Mouse (Mus musculus) gastrocnemius, postnatal 10 days (tissue): ENCODE data around the gene Lrp2. TPM values are rescaled to one million over a fixed set of nuclear protein-coding genes. Genes with fewer than 3 reads are reported as not detected.

ENCODE experiments used
- DNase-seq: peaks from one replicate; pipeline ENCODE4 v3.0.0; 2021; ENCODE audit warnings: mixed read lengths
- total RNA-seq, 2 experiments: library from RNA; stranded (reverse); gene quantifications; 2 replicates each; pipeline ENCODE4 v1.2.3; 2021

Gene Lrp2
- total RNA-seq, 2 experiments from 2014 or later, result 0.02 TPM; not detected in 1

GRCm38 (mm10) chr2:69400866-69401604, 184.8 kb downstream of the Lrp2 start:
- no peak for DNase-seq

GRCm38 (mm10) chr2:69396760-69397435, 189.0 kb downstream of the Lrp2 start:
- DNase-seq, result no peak

- DNase-seq, result no peak
Measured at GRCm38 (mm10) chr2:69395597-69396248, 190.1 kb downstream of the Lrp2 start.

- DNase-seq, result no peak
Measured at GRCm38 (mm10) chr2:69393947-69394346, 191.9 kb downstream of the Lrp2 start.

GRCm38 (mm10) chr2:69386118-69386871, 199.6 kb downstream of the Lrp2 start:
- DNase-seq, result no peak

- no peak for DNase-seq
Measured at GRCm38 (mm10) chr2:69382838-69383237, 203.0 kb downstream of the Lrp2 start.

GRCm38 (mm10) chr2:69381740-69382139, 204.1 kb downstream of the Lrp2 start:
- no peak for DNase-seq

GRCm38 (mm10) chr2:69380281-69380680, 205.6 kb downstream of the Lrp2 start, which contains the start of gene Dhrs9:
Dhrs9 (plus strand) TSS chr2:69380445.
- no peak for DNase-seq

GRCm38 (mm10) chr2:69379801-69380200, 206.1 kb downstream of the Lrp2 start:
- DNase-seq, result no peak

- DNase-seq, result no peak
Measured at GRCm38 (mm10) chr2:69376780-69377179, 209.1 kb downstream of the Lrp2 start.

Other genes with a start within 250 kb of the Lrp2 start
- under 1 TPM in 1 of 2 experiments, not detected in 1; 0.05 TPM for gene Abcb11, start 243.4 kb downstream of the Lrp2 start, total RNA-seq
- under 1 TPM; 0.05 to 0.07 TPM for gene Dhrs9, start 205.6 kb downstream of the Lrp2 start, total RNA-seq
- gene Bbs5, start 61.1 kb upstream of the Lrp2 start, total RNA-seq, result 1 to 10 TPM; 4.0 to 4.3 TPM
- gene Klhl41, start 84.1 kb upstream of the Lrp2 start, total RNA-seq, result 100 to 1,000 TPM; 508 to 520 TPM
- 10 to 100 TPM; 11.0 to 12.7 TPM for gene Fastkd1, start 127.5 kb upstream of the Lrp2 start, total RNA-seq
- 10 to 100 TPM; 36.9 to 41.6 TPM for gene Ppig, start 136.5 kb upstream of the Lrp2 start, total RNA-seq
- gene Ccdc173, start 203.5 kb upstream of the Lrp2 start, total RNA-seq, result under 1 TPM; 0.54 to 0.65 TPM
- gene Phospho2, start 203.6 kb upstream of the Lrp2 start, total RNA-seq, result 1 to 10 TPM; 8.6 to 8.9 TPM
- 10 to 100 TPM; 19.8 to 20.9 TPM for gene Klhl23, start 235.9 kb upstream of the Lrp2 start, total RNA-seq